Mouse (Mus musculus) stomach, embryonic 15.5 days (tissue): Measurements from ENCODE around the gene Rpl18a. TPM values are rescaled to one million over a fixed set of nuclear protein-coding genes. Genes with fewer than 3 reads are reported as not detected.

ENCODE experiments used
- ATAC-seq: fragments of 200-750 bp; cut with Nextera tagmentation; 2 replicates; pipeline ENCODE4 v1.8.0; 2017; ENCODE audit warnings: low read depth, moderate number of reproducible peaks, moderate TSS enrichment; ENCODE audit not compliant: insufficient read depth, low FRiP score
- H3K27ac ChIP-seq: fragments of 300-500 bp; sonication (generic); 2 replicates; pipeline ENCODE4 v1.5.1; 2015; ENCODE audit warnings: mild to moderate bottlenecking, inconsistent platforms
- H3K27me3 ChIP-seq: fragments of 300-500 bp; sonication (generic); replicated peaks from 2 replicates; pipeline ENCODE4 v1.6.1; 2015; ENCODE audit warnings: inconsistent platforms
- H3K36me3 ChIP-seq: fragments of 300-500 bp; sonication (generic); 2 replicates; pipeline ENCODE4 v1.6.1; 2015; ENCODE audit warnings: inconsistent platforms
- H3K4me1 ChIP-seq: fragments of 300-500 bp; sonication (generic); 2 replicates; pipeline ENCODE4 v1.6.1; 2015; ENCODE audit warnings: inconsistent platforms
- H3K4me2 ChIP-seq: fragments of 300-500 bp; sonication (generic); 2 replicates; pipeline ENCODE4 v1.6.1; 2015; ENCODE audit warnings: mild to moderate bottlenecking, inconsistent platforms
- H3K4me3 ChIP-seq: fragments of 300-500 bp; sonication (generic); replicated peaks from 2 replicates; pipeline ENCODE4 v1.5.1; 2015; ENCODE audit warnings: inconsistent platforms
- H3K9ac ChIP-seq: fragments of 300-500 bp; sonication (generic); 2 replicates; pipeline ENCODE4 v1.6.1; 2015; ENCODE audit warnings: inconsistent platforms
- H3K9me3 ChIP-seq: fragments of 300-500 bp; sonication (generic); 2 replicates; pipeline ENCODE4 v1.6.1; 2016; ENCODE audit warnings: inconsistent platforms
- WGBS: fragments of 180-500 bp; shearing (Covaris S2); methylation state at CpG from one replicate; pipeline ENCODE4 v1.1.7; 2015; 5-methylcytosine and 5-hydroxymethylcytosine counted together
- polyA plus RNA-seq: library from polyadenylated mRNA; unstranded; fragments of >200 nt; fragmentation: Nextera tagmentation; extraction: Ambion mirVana; gene quantifications from 2 replicates; pipeline ENCODE4 v1.2.1, GENCODE M21; 2015

The Rpl18a gene
- polyA plus RNA-seq, 1 experiment from 2014 or later, result 3,932 TPM

- ATAC-seq, result no peak
- Histone ChIP-seq H3K27me3 (peaks cover 38% of the 10 kb centered on the region), H3K27ac (no peak within 1 kb of the TSS), H3K9ac (no peak within 1 kb of the TSS), H3K9me3 (no peaks in the 10 kb centered on the region), H3K4me1 (peaks cover 32% of the 10 kb centered on the region), H3K4me2 (peak within 1 kb of the TSS; percentile 54), H3K36me3 (peaks cover 17% of the 10 kb centered on the region), H3K4me3 (peak within 1 kb of the TSS; percentile 32)
- 4% methylated on average over 80 of the region's 80 CpGs for WGBS
Measured at GRCm38 (mm10) chr8:70892022-70892895, 5.0 kb downstream of the Rpl18a start, which contains the start of gene Slc5a5. Gene Slc5a5 (minus strand): TSS chr8:70892757.

- Histone ChIP-seq H3K4me1 (peaks cover 31% of the 10 kb centered on the region), H3K27ac (no peak overlapping the region), H3K36me3 (peaks cover 17% of the 10 kb centered on the region), H3K9ac (no peak overlapping the region), H3K4me3 (peak overlapping the region; percentile 32), H3K4me2 (peak overlapping the region; percentile 54), H3K9me3 (no peaks in the 10 kb centered on the region), H3K27me3 (peaks cover 38% of the 10 kb centered on the region)
- ATAC-seq, result peak; percentile 72
- WGBS, result 5% methylated on average over 21 of the region's 21 CpGs
Measured at GRCm38 (mm10) chr8:70891356-70891755, 5.9 kb downstream of the Rpl18a start.

- H3K4me2 ChIP-seq, result no peak overlapping the region
- no peak for ATAC-seq
- H3K4me3 ChIP-seq, result no peak overlapping the region
- no peaks in the 10 kb centered on the region for H3K9me3 ChIP-seq
- H3K4me1 ChIP-seq, result peaks cover 26% of the 10 kb centered on the region
- no peak overlapping the region for H3K27ac ChIP-seq
- no peak overlapping the region for H3K9ac ChIP-seq
- H3K36me3 ChIP-seq, result peaks cover 16% of the 10 kb centered on the region
- H3K27me3 ChIP-seq, result peaks cover 38% of the 10 kb centered on the region
- 91% methylated on average over 5 of the region's 5 CpGs for WGBS
Measured at GRCm38 (mm10) chr8:70890656-70891055, 6.6 kb downstream of the Rpl18a start.

GRCm38 (mm10) chr8:70887669-70888068 lies 9.5 kb downstream of the Rpl18a start:
- Histone ChIP-seq H3K27me3 (peaks cover 26% of the 10 kb centered on the region), H3K9ac (no peak overlapping the region), H3K4me1 (peaks cover 16% of the 10 kb centered on the region), H3K4me2 (0 out of 2 replicates have a peak overlapping the region, but pooled peaks have one; percentile 16), H3K36me3 (no peaks in the 10 kb centered on the region), H3K27ac (no peak overlapping the region), H3K9me3 (no peaks in the 10 kb centered on the region), H3K4me3 (no peak overlapping the region)
- ATAC-seq, result no peak
- 11% methylated on average over 17 of the region's 18 CpGs for WGBS

DNA sequence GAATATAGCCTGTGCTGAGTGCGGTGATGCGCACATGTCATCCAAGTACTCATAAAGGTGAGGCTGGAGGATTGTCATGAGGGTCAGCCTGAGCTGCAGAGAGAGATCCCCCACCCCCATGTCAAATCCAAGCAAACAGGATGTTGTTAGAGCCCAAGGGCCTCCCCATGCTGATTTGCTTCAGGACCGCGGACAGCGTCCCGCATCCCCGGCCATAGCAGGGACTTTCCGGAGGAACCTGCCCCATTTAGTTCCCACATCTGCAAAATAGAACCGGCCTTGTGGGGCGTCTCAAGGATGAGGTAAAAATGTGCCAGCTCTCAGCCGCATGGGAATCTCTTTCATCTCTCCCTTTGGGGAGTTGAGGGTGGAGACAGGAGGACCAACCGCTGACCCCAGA lies 11.6 kb downstream of the Rpl18a start:
- no peak for ATAC-seq
- Histone ChIP-seq H3K9ac (no peak overlapping the region), H3K36me3 (no peaks in the 10 kb centered on the region), H3K27ac (no peak overlapping the region), H3K4me3 (no peak overlapping the region), H3K4me2 (no peak overlapping the region), H3K9me3 (no peaks in the 10 kb centered on the region), H3K4me1 (peaks cover 8% of the 10 kb centered on the region), H3K27me3 (peaks cover 6% of the 10 kb centered on the region)
- 18% methylated on average over 12 of the region's 12 CpGs for WGBS

DNA sequence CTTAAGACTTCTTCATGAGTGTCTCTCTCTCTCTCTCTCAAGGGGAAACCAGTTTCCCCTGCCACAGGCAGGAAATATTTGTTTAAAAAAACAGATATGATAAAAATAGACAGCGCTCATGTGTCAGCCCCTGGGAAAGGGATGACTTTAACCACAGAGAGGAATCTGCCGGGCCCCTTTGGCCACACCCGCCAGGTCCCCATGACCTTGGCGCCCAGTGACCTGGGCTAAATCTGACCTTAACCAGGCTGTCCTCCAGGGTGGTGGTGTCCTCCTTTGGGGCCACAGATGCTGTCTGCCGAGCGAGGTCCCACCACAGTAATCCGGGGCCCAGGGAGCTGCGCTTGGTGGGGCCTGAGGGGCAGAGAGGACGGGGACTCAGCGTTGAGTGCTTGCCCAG lies 12.5 kb downstream of the Rpl18a start:
- no peaks in the 10 kb centered on the region for H3K27me3 ChIP-seq
- H3K4me2 ChIP-seq, result no peak overlapping the region
- H3K9ac ChIP-seq, result no peak overlapping the region
- WGBS, result 78% methylated on average over 10 of the region's 10 CpGs
- H3K27ac ChIP-seq, result no peak overlapping the region
- H3K9me3 ChIP-seq, result no peaks in the 10 kb centered on the region
- no peak for ATAC-seq
- no peak overlapping the region for H3K4me3 ChIP-seq
- no peaks in the 10 kb centered on the region for H3K36me3 ChIP-seq
- peaks cover 12% of the 10 kb centered on the region for H3K4me1 ChIP-seq

GRCm38 (mm10) chr8:70884186-70884585 lies 13.0 kb downstream of the Rpl18a start:
- Histone ChIP-seq H3K27me3 (no peaks in the 10 kb centered on the region), H3K4me1 (peaks cover 12% of the 10 kb centered on the region), H3K4me3 (no peak overlapping the region), H3K9ac (no peak overlapping the region), H3K4me2 (no peak overlapping the region), H3K9me3 (no peaks in the 10 kb centered on the region), H3K36me3 (no peaks in the 10 kb centered on the region), H3K27ac (no peak overlapping the region)
- WGBS, result 78% methylated on average over 4 of the region's 4 CpGs
- ATAC-seq, result no peak

DNA sequence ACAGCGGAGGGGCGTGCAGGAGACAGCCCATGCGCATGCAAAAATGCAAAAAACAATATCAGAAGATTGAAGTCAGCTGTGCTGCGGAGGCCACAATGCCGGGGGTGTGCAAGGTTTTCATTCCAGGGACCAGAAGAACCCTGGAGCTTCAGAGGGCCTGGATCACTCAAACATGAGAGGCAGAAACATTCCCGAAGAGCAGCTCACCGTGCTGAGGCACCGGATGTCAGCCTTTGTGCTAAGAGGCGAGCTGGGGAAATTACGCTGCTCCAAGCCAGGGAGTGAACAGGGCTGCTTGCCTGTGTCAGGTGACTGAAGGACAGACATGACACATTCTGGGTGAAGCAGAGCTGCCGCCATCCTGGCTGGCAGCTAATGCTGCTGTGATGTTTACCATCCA lies 16.7 kb downstream of the Rpl18a start:
- ATAC-seq, result no peak
- no peak overlapping the region for H3K4me2 ChIP-seq
- no peaks in the 10 kb centered on the region for H3K36me3 ChIP-seq
- H3K9ac ChIP-seq, result no peak overlapping the region
- no peak overlapping the region for H3K4me3 ChIP-seq
- H3K9me3 ChIP-seq, result no peaks in the 10 kb centered on the region
- no peaks in the 10 kb centered on the region for H3K27me3 ChIP-seq
- peaks cover 9% of the 10 kb centered on the region; the same call in 1 of the 2 replicates for H3K4me1 ChIP-seq
- H3K27ac ChIP-seq, result no peak overlapping the region
- WGBS, result 24% methylated on average over 11 of the region's 11 CpGs

- Histone ChIP-seq H3K27ac (no peak overlapping the region), H3K27me3 (no peaks in the 10 kb centered on the region), H3K4me1 (peaks cover 9% of the 10 kb centered on the region; the same call in 1 of the 2 replicates), H3K4me2 (no peak overlapping the region), H3K36me3 (no peaks in the 10 kb centered on the region), H3K9ac (no peak overlapping the region), H3K9me3 (no peaks in the 10 kb centered on the region), H3K4me3 (no peak overlapping the region)
- 6% methylated on average over 4 of the region's 4 CpGs for WGBS
- no peak for ATAC-seq
Measured at GRCm38 (mm10) chr8:70880126-70880525, 17.1 kb downstream of the Rpl18a start.

GRCm38 (mm10) chr8:70879500-70879899 lies 17.7 kb downstream of the Rpl18a start:
- H3K27me3 ChIP-seq, result no peaks in the 10 kb centered on the region
- 59% methylated on average over 4 of the region's 4 CpGs for WGBS
- H3K4me3 ChIP-seq, result no peak overlapping the region
- ATAC-seq, result no peak
- no peak overlapping the region for H3K27ac ChIP-seq
- no peaks in the 10 kb centered on the region for H3K9me3 ChIP-seq
- peaks cover 9% of the 10 kb centered on the region; the same call in 1 of the 2 replicates for H3K4me1 ChIP-seq
- no peaks in the 10 kb centered on the region for H3K36me3 ChIP-seq
- H3K9ac ChIP-seq, result no peak overlapping the region
- no peak overlapping the region for H3K4me2 ChIP-seq

- H3K36me3 ChIP-seq, result no peaks in the 10 kb centered on the region
- no peaks in the 10 kb centered on the region for H3K27me3 ChIP-seq
- no peak overlapping the region for H3K4me3 ChIP-seq
- H3K27ac ChIP-seq, result no peak overlapping the region
- no peaks in the 10 kb centered on the region for H3K9me3 ChIP-seq
- H3K9ac ChIP-seq, result no peak overlapping the region
- WGBS, result 47% methylated on average over 2 of the region's 2 CpGs
- H3K4me1 ChIP-seq, result peaks cover 9% of the 10 kb centered on the region; the same call in 1 of the 2 replicates
- peak; percentile 21; the same call in 1 of the 2 replicates for ATAC-seq
- no peak overlapping the region for H3K4me2 ChIP-seq
Measured at GRCm38 (mm10) chr8:70878178-70878577, 19.0 kb downstream of the Rpl18a start.

DNA sequence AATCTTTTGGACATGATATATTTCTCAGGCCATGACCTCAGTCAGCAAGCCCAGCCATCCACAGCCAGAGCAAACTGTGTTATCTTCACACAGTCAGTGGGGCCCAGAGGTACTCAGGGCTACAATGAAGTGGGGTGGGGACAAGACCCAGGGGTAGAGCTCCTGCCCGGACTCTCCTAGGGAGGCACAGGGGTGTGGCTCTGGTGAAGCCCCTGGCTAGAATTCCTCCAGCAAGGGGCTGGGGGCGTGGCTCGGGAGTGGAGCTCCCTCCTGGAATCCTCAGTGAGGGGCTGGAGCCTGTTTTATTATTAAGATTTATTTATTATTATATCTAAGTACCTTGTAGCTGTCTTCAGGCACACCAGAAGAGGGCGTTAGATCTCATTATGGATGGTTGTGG lies 20.8 kb downstream of the Rpl18a start:
- no peak for ATAC-seq
- H3K27me3 ChIP-seq, result no peaks in the 10 kb centered on the region

More for the DNA sequence above, 20.8 kb downstream of the Rpl18a start:
- peaks cover 18% of the 10 kb centered on the region; the same call in 1 of the 2 replicates for H3K4me1 ChIP-seq
- no peaks in the 10 kb centered on the region for H3K36me3 ChIP-seq
- H3K9ac ChIP-seq, result no peak overlapping the region
- 37% methylated on average over 4 of the region's 4 CpGs for WGBS
- no peak overlapping the region for H3K4me2 ChIP-seq
- H3K9me3 ChIP-seq, result no peaks in the 10 kb centered on the region
- H3K27ac ChIP-seq, result no peak overlapping the region
- H3K4me3 ChIP-seq, result no peak overlapping the region
